In genomic region chr5:143586386-143586785, GRCm38 (mm10) we compare ENCODE assay signal across 10 mouse cellular contexts.
"Had no signal": no experiment of that assay in that cellular context is flagged by ENCODE, and none has a peak within 500 bp of the region (broad histone marks: within the 10 kb centered on the region; RNA-seq: fewer than 3 reads in every experiment).

No protein-coding gene starts in this region.

- ATAC-seq: intestine, embryonic 15.5 days had no signal

- DNase-seq: midbrain, embryonic 14.5 days; thymus, postnatal 14 days had no signal

- H3K4me2 ChIP-seq: hindbrain, embryonic 14.5 days; intestine, embryonic 15.5 days; limb, embryonic 13.5 days; neural tube, embryonic 15.5 days had no signal

- H3K27ac ChIP-seq: hindbrain, embryonic 14.5 days; intestine, embryonic 15.5 days; layer of hippocampus, adult 2 months; limb, embryonic 13.5 days; liver, embryonic 14.5 days; neural tube, embryonic 15.5 days; stomach, postnatal 0 days had no signal

- H3K36me3 ChIP-seq: intestine, embryonic 15.5 days; limb, embryonic 13.5 days; neural tube, embryonic 15.5 days had no signal

- H3K27me3 ChIP-seq: intestine, embryonic 15.5 days; limb, embryonic 13.5 days; neural tube, embryonic 15.5 days had no signal

- H3K9ac ChIP-seq: hindbrain, embryonic 14.5 days; intestine, embryonic 15.5 days; limb, embryonic 13.5 days; liver, embryonic 14.5 days; neural tube, embryonic 15.5 days had no signal

- H3K4me3 ChIP-seq: intestine, embryonic 15.5 days; layer of hippocampus, adult 2 months; limb, embryonic 13.5 days; myocyte; neural tube, embryonic 15.5 days had no signal

- H3K4me1 ChIP-seq: neural tube, embryonic 15.5 days had no signal

- H3K9me3 ChIP-seq: intestine, embryonic 15.5 days; neural tube, embryonic 15.5 days had no signal
